Mouse (Mus musculus): ENCODE data around the gene Atp2b4. TPM values are rescaled to one million over a fixed set of nuclear protein-coding genes. Genes with fewer than 3 reads are reported as not detected.
"Not testable (repeated sequence)": the region's sequence is repeated elsewhere in the genome, so short reads cannot be mapped to it uniquely, and the experiment has no call there.

Atp2b4 gene
- total RNA-seq, 2 experiments from 2014 or later: 34.4 to 38.8 TPM

DNA sequence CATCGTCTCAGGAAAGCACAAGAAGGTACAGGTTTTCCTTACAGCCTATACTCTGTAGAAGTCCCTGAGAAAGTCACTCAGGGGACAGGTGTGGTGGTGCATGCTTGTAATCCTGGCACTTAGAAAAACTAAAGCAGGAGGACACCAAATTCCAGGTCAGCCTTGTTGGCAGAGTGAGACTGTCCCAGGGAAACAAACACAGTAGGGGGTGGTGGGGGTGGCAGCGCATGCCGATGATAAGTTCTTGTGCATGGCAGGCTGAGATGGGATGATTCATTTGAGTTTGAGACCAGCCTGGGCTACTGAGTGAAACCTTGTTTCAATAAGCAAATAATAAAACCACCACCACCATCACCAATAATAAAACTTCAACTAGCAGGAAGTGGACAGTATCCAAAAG, 49.2 kb downstream of the Atp2b4 start:
- intact Hi-C loops (cut with DNase I): no loop called here
- no peak for DNase-seq

DNA sequence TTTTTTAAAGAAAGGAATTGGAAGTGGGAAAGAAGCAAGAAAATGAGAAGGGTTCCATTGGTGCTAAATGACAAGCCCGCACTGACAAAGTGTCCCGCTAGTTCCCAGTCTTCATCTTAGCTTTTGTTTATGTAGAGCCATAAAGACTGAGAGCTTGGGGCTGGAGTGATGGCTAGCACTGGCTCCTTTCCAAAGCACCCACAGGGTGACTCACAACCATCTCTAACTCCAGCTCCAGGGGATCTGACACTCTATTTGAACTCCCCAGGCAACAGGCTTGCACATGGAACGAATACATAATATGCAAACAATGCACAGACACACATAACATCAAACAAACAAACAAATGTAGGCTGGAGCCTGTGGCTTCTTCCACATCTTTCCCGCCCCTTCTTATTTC, 50.9 kb downstream of the Atp2b4 start:
- intact Hi-C loops (cut with DNase I): no loop called here
- no peak for DNase-seq

DNA sequence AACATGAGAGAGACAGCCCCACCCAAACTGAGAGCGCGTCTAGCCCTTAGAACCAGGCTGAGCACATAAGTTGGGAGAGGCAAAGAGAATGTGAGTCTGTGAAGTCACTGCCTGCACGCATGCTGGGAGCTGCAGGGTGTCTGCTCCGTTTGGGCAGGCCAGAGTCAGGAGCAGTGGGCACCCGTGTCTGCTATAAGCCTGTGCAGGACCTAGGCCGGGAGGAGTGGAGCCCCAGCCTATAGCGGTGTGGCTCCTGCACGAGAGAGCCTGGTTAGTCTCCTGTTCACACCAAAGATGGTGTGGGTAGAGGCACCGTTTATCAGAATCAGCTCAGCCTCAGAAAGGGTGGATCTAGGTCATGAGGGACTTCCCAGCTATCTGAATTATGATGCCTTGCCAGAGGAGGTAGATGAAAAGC, 55.8 kb downstream of the Atp2b4 start:
- intact Hi-C loops (cut with DNase I): no loop called here
- DNase-seq: no peak

DNA sequence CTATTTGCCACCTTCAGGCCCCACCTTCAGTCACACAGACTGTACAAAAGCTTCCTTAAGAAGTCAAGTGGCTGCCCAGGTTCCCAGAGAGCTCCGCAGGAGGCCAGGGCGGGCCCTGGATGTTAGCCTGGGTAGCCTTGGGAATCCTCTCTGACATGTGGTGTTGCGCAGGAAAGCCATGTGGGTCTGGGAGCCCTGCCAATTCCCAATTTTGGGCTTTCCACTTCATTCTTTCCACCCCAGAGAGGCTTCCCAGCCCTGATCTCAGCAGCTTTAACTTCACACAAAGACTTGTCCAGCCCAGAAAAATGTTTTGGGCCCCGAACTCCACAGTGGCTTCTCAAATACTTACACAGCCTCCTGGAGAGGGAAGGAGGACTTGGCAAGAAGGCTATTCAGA, 56.2 kb downstream of the Atp2b4 start:
- intact Hi-C loops (cut with DNase I): no loop called here
- DNase-seq: peak; percentile 80 to 81

DNA sequence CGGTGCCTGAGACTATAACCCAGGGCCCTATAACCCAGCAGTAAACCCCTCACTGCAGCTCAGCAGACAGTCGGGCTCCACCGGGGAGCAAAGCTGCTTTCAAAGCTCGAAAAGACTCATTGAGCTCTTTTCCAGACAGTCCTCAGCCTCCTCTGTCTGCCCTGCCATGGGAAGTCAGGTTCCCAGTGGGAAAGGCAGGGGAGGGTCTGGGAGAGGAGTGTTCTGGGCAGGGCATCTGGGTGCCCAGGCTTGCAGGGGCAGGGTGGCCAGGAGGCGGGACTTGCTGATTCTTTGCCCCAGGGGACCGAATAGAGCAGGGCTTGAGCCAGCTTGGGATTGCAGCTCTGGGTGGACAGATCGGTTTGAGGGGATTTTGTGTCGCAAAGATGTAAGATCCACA, 58.3 kb downstream of the Atp2b4 start:
- no peak for DNase-seq

DNA sequence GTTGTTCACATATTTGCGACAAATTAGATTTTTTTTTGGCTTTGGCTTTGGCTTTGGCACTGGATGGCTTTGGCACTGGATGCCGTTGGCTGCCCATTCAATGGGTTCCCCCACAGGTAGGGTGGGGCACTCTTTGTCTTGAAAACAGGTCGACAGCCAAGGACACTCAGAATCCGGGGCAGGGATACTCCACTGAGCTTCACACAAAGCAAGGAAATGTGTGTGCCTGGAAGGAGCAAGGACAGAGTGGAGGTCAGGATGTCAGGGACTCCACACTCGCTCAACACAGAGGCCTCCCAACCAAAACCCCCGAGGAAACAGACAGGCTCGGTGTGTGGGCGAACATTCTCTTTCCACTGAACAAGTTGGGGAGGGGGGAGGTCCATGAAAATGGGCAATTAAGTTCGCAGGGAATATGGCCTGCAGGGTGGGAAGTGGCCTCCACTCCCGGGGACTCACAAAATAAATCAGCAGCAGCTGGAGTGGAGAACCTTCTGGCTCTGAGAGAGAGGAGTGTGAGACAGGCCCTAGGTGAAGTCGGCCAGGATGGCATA, 58.9 kb downstream of the Atp2b4 start:
- DNase-seq: peak in 1 of 2 experiments; percentile 17
- intact Hi-C loops (cut with DNase I): no loop called here

More for the DNA sequence above, 58.3 kb downstream of the Atp2b4 start:
- intact Hi-C loops (cut with DNase I): no loop called here

DNA sequence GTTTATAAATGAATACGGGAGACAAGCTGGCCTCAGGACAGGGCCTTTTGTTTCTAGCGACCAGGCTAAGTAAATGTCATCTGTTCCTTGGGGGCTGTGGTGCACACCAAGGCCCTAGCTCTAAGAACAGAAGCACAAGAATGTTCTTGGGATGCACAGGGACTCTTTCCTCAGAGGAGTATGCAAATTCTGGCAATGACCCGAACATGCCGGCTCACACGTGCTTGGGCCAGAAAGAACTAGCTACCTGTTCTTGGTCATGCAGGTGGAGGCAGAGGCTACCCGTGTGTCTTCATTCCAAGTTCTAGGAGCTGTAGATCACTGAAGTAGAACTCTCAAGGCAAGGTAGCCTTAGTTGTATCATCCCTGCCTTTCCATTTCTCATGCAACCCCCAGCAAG, 59.7 kb downstream of the Atp2b4 start:
- intact Hi-C loops (cut with DNase I): no loop called here
- DNase-seq: no peak

DNA sequence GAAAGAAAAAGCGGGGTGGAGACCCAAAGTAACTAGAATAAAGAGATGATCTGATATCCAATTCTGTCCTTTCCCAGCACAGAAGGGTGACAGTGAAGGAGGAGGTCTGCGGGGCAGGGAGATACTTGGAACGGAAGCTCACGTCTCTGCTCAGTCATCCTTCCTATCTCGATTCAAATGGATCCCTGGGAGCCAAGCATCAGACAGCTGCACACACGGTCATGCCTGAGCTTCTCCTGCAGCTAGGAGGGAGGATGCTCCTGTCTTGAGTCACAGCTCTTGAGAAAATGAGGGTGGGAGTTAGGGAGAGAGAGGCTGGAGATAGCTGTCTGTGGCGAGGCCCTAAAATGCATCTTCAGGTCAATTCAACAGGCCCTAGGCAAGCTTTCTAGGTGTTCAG, 64.2 kb downstream of the Atp2b4 start:
- intact Hi-C loops (cut with DNase I): loop anchor here (1.0 to 10.0 kb wide), 4 partner anchors 64 to 378 kb away; partner anchors contain the start of genes Atp2b4 and Chit1
- no peak for DNase-seq

DNA sequence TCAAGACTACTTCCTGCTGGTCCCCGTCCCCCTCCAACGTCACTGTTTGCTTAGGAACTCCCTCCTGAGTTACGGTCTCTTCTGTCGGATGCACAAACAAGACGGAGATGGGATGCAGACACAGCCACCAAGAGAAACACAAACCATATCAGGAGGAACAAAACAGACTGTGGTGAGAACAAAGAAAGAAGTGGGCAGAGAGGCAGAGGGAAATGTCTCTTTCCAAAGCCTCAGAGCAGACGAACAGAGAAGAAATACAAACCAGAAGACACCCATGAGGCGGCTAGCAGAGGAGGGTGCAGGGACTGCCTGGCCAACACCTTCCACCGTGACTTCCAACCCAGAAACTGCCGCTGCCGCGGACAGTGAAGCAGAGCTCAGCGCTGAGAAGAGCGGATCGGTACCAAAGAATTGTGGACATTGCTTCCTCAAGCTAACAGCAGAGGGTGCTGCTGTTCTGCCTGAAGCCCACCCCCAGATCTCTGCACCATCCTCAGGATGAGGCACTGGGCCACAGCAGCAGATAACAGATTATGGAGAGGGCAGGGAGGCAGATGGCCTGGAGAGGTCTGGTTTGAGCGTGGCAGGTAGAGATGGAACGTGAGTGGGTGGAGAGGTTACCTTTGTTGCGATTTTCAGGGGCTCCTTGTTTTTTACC, 64.7 kb downstream of the Atp2b4 start:
- intact Hi-C loops (cut with DNase I): loop anchor here (1.0 to 10.0 kb wide), 4 partner anchors 65 to 379 kb away; partner anchors contain the start of genes Atp2b4 and Chit1
- DNase-seq: peak; percentile 67 to 76

DNA sequence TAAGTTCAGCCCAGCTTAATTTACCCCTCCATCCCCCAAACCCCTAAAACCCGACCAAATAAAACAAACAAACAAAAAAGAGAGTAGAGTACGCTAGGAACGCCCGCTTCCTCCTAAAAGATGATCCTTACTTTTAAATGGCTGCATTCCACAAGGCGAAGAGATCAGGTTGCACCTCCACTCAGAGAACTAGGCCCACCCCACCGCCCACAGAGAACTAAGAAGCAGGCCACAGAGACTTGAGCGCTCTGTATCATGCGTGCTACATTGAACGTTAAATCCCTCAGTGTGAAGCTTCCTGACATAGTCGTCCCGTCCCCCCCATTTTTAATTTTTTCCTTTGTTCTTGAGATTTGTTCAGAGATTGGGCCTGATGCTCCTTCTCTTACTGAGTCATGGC, 68.0 kb downstream of the Atp2b4 start:
- intact Hi-C loops (cut with DNase I): loop anchor here (10.0 kb wide), 1 partner anchor 382 kb away; the partner anchor contains the start of gene Chit1

DNA sequence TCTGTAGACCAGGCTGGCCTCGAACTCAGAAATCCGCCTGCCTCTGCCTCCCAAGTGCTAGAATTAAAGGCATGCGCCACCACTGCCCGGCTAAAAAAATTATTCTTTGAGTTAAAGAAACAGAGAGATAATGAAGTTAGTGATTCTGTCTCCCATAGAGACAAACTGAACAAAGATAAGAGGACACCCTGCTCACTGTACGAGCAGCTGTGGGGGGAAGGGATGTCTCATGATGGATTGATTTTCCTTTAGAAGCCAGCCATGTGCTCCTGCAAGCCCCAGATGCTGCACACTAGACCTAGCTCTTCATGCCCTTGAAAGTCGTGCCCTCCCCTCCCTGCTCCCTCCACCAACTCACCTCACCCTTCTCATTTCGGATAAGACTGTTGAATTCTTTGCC, 72.5 kb downstream of the Atp2b4 start:
- no peak for DNase-seq
- intact Hi-C loops (cut with DNase I): no loop called here

More for the DNA sequence above, 68.0 kb downstream of the Atp2b4 start:
- DNase-seq: no peak

DNA sequence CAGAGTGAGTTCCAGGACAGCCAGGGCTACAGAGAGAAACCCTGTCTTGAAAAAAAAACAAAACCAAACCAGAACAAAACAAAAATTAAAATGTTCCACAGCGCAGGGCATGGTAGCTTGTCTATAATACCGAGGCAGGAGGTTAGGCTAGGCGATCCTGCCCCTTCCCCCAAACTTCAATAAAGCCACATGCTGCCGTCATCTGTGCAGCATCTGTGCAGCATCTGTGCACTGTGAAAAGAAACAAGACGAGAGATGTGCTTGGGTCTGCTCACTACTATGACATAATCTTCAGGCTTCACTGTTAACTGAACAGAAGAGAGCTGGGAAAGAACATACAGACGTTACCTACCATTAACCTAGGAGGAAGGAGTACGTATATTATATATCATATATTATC, 80.5 kb downstream of the Atp2b4 start:
- intact Hi-C loops (cut with DNase I): no loop called here
- no peak for DNase-seq

DNA sequence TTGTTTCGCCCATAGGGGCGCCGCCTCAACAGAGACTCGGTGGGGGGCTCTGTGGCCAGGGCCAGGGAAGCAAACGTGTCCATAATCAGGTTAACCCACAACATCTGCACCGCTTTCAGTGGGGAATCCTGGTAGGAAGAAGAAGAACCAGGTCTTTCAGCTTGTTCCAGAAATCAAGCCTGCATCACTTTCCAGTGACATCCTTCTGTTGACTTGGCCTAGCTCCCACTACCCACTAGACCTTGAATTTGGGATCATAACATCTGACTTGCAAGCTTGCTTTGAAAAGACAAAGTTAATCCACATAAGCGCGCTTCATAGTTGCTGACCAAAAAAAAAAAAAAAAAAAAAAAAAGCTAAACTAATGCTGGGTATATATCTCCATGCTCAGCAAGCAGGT, 82.1 kb downstream of the Atp2b4 start:
- DNase-seq: no peak
- intact Hi-C loops (cut with DNase I): loop anchor here (5.0 kb wide), 1 partner anchor 86 kb away; no protein-coding TSS in a partner anchor

DNA sequence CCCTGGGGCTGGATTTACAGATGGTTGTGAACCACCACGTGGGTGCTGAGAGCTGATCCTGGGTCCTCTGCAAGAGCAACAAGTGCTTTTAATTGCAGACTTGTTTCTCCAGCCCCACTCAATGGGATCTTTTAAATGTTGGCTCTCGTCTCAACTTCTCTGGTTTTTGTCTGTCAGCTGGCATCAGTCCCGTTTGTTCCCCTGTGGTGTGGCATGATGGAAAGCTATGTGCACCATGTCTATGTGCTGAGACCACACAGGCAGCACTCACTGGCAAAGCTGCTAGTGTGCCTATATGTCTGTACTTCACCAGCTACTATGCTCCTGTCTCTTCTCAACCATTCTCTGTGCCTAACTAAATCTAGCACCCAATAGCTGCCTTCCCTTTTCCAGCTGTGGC, 82.5 kb downstream of the Atp2b4 start:
- no peak for DNase-seq
- intact Hi-C loops (cut with DNase I): loop anchor here (5.0 kb wide), 1 partner anchor 86 kb away; no protein-coding TSS in a partner anchor

DNA sequence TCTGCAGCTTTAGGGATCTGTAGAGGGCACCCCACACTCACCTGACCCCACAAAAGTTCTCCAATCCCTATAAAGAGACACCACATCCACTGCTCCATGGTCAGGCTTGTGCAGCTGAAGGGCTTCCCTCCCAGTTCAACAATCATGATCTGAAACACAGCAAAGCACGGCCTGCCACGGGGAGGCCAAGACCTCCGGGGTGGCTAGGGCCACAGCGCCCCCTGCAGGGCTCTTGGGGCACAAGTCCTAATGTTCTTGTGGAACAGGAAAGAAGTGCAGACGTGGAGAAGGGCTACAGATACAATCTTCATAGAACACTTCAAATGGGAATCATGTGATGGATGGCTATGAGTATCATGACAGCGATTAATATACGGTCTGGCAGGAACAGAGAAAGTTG, 84.4 kb downstream of the Atp2b4 start:
- intact Hi-C loops (cut with DNase I): loop anchor here (5.0 kb wide), 1 partner anchor 84 kb away; no protein-coding TSS in a partner anchor
- peak; percentile 32 to 68 for DNase-seq

DNA sequence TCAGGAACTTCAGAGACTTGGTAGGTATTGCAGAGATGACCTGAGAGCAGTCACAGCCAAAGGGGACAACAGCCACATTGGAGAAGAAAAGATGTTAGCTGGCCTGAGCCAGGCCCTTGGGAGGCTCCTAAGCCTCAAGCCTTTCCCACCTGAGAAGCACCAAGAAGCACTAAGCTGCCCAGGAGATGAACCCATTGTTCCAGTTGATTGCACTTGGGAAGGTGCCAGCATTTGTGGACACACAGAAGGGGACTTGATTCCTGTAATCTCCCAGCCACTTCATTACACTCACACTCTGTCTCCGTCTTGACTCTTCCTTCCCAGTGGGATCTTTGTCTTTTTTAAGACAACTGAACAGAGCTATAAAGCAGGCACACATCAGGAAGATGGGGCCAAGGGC, 85.7 kb downstream of the Atp2b4 start:
- peak in 1 of 2 experiments; percentile 18 for DNase-seq
- intact Hi-C loops (cut with DNase I): loop anchor here (5.0 kb wide), 1 partner anchor 83 kb away; no protein-coding TSS in a partner anchor

DNA sequence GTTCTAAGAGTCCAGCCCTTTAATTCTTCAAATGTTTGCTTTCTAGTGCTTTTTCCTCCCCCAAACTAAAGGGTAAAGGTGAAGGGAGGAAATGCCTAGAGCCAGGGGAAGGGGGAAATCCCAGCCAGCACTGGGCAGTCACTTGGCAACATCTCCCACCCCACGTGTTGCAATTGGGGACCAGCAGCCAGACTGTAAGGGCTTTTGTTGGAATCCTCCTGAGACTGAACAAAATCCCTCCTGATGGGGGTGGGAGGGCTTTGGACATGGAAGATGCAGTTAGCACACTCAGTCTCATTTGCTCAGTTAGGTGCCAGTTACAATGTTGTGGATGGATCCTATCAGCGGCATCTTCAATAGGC, 87.9 kb downstream of the Atp2b4 start:
- DNase-seq: no peak
- intact Hi-C loops (cut with DNase I): no loop called here

DNA sequence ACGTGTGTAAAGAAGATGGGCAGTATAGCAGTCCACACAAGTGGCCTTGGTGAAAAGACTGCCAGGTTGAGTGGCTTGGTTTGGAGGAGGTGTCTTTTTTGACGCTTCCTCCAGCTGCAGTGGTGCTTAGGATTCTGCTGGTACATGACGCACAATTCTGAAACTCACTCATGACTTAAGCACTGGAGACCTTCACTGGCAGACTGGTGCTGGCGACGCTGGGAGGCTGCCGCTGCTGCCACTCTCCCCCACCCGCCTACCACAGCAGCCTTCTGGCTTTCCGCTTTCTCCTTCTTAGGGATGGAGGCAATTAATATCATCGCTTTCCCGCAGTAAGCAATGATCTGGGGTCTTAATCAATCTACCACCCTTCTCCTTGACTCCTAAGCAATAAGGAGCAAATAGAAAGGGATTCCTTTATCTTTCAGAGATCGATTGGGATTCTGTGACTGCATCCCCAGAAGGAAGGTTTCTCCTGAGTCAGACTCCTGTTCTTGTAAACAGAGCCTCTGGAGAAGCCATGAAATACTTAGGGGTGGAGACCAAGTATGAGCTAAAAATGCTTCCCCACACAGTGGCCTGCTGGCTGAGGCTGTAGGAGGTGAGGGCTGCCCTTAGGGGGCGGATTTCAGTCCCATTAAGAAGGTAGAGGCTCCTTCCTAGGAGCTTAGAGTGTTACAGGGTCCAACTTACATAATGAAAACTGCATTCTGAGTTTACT, 88.4 kb downstream of the Atp2b4 start:
- intact Hi-C loops (cut with DNase I): no loop called here
- DNase-seq: no peak

DNA sequence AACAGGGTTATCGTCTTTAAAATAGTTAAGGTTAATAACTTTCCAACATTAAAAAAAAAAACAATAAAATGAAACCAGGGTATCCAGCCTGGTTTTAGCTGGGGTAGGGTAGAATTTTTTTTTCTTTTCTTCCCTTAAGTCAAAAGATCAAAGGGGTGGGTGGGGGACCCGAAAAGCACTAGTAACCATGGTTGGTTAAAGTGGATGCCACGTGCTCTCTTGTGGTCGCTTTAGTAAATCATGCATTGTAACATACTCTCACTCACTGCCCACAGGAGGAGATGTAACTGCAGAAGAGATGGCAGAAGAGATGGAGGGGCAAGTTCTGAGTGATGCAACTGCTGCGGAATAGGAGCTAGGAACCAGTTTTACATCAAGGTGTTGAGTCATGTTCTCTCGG, 89.5 kb downstream of the Atp2b4 start:
- intact Hi-C loops (cut with DNase I): no loop called here
- DNase-seq: no peak

DNA sequence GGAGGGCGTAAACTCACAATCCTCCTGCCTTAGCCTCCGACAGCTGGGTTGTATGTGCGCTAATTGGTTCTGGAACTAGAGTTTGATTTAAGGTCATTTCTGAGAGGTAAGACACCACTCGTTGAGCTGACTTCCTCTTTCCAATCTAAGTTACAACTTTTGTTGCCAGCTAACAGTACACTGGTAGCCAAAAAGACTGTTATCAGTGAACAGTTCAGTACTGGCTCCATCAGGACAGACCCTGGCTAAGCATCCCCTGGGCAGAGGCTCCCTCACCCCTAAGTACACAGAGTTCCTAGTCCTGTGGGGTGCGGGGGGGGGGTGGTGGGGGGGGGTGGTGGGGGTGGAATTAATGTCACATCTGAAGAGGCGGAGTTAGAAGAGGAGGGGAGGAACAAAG, 89.9 kb downstream of the Atp2b4 start:
- no peak for DNase-seq
- intact Hi-C loops (cut with DNase I): no loop called here

DNA sequence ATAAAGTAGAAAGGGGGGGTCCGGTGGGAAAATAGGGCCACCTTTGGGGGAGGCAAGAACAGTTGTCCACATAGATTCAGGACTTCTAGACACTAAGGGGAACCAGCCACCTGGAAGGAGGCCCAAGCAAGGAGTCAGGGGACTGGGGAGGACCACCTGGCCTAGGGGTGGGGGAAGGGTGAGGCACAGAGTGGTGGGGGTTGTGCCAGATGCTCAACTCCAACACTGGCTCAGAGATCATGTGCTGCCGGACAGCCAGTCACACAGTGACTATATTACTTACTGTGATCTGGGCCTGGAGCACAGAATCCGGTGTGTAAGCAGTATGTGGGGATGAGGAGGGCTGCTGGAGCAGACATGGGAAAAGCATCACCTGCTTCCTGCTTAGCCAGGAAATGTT, 91.5 kb downstream of the Atp2b4 start:
- intact Hi-C loops (cut with DNase I): no loop called here
- no peak for DNase-seq

DNA sequence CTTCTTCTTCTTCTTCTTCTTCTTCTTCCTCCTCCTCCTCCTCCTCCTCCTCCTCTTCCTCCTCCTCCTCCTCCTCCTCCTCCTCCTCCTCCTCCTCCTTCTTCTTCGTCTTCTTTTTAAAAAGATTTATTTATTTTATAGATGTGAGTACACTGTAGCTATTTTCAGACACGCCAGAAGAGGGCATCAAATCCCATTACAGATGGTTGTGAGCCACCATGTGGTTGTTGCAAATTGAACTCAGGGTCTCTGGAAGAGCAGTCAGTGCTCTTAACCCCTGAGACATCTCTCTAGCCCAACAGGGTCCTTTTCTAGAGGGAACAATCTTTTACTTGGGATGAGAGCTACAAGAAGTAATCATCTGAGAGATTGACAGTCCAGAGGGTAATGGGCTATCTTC, 99.0 kb downstream of the Atp2b4 start:
- intact Hi-C loops (cut with DNase I); DNase-seq: not testable (repeated sequence)

Data from heart, postnatal 10 days (tissue).